Mouse (Mus musculus) midbrain, embryonic 11.5 days (tissue): ENCODE data around the gene Zfp385a. TPM values are rescaled to one million over a fixed set of nuclear protein-coding genes. Genes with fewer than 3 reads are reported as not detected.

ENCODE experiments used
- ATAC-seq: fragments of 200-750 bp; cut with Nextera tagmentation; 2 replicates; pipeline ENCODE4 v1.8.0; 2017; ENCODE audit warnings: moderate TSS enrichment, moderate library complexity; ENCODE audit not compliant: low FRiP score
- DNase-seq: peaks from one replicate; pipeline ENCODE4 v3.0.0; 2015; ENCODE audit warnings: low spot score; ENCODE audit errors: missing footprints
- H3K27ac ChIP-seq: fragments of 300-500 bp; sonication (generic); 2 replicates; pipeline ENCODE4 v1.5.1; 2014; ENCODE audit warnings: low read depth, low read length
- H3K27me3 ChIP-seq: fragments of 300-500 bp; sonication (generic); 2 replicates; pipeline ENCODE4 v1.6.1; 2014; ENCODE audit warnings: mild to moderate bottlenecking, low read length, moderate library complexity, mixed read lengths; ENCODE audit not compliant: control insufficient read depth, insufficient read depth
- H3K36me3 ChIP-seq: fragments of 300-500 bp; sonication (generic); 2 replicates; pipeline ENCODE4 v1.6.1; 2014; ENCODE audit warnings: mild to moderate bottlenecking, low read length, moderate library complexity, mixed read lengths; ENCODE audit not compliant: control insufficient read depth, insufficient read depth
- H3K4me1 ChIP-seq: fragments of 300-500 bp; sonication (generic); 2 replicates; pipeline ENCODE4 v1.6.1; 2014; ENCODE audit warnings: low read length; ENCODE audit not compliant: control insufficient read depth, insufficient read depth
- H3K4me2 ChIP-seq: fragments of 300-500 bp; sonication (generic); 2 replicates; pipeline ENCODE4 v1.6.1; 2014; ENCODE audit warnings: mild to moderate bottlenecking, moderate library complexity
- H3K4me3 ChIP-seq: fragments of 300-500 bp; sonication (generic); 2 replicates; pipeline ENCODE4 v1.5.1; 2014; ENCODE audit warnings: low read depth, low read length
- H3K9ac ChIP-seq: fragments of 300-500 bp; sonication (generic); 2 replicates; pipeline ENCODE4 v1.6.1; 2014; ENCODE audit warnings: low read length
- H3K9me3 ChIP-seq: fragments of 300-500 bp; sonication (generic); 2 replicates; pipeline ENCODE4 v1.6.1; 2016; ENCODE audit warnings: low read length; ENCODE audit not compliant: control insufficient read depth
- WGBS: fragments of 180-500 bp; shearing (Covaris S2); extraction: QIAGEN DNeasy Blood & Tissue Kit; methylation state at CpG from one replicate; pipeline ENCODE4 v1.1.7; 2014; 5-methylcytosine and 5-hydroxymethylcytosine counted together
- polyA plus RNA-seq: library from polyadenylated mRNA; unstranded; fragments of >200 nt; fragmentation: Nextera tagmentation; extraction: Ambion mirVana; gene quantifications from 2 replicates; pipeline ENCODE4 v1.2.1, GENCODE M21; 2014

Gene Zfp385a
- polyA plus RNA-seq, 1 experiment from 2014 or later = 24.3 TPM

DNA sequence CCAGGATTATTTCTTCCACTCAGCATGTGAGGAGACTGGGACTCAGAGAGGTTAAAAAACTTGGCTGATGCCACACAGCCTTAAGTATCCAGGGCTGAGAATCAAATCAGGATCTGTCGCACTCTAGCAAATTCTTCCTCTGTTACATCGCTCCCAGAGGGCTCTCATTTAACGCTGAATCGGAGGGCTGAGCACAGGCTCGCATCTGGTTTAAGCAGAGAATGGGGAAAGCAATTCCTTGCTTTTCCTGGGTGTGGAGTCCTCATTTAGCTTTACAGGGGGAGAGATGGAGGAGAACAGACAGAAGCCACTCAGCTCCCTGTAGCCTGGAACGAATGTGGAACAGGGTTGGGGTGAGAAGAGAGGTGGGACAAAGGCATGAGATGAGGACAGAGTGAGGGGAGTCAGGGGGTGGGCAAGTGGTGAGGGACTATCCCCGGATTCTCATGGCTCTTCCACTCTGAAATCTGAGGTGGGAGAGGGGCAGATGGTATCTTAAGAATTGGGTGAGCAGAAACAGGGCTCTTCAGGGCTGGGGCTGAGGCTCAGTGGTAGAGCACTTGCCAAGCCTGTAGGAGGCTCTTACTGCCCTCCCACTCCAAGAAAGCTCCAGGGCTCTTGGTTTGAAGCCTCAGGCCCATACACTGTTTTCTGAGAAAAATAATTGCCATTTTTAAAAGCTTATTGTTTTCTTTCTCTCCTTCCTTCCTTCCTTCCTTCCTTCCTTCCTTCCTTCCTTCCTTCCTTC is 4.2 kb downstream of the Zfp385a start:
- WGBS = 29% methylated on average over 7 of the region's 7 CpGs
- no peak for ATAC-seq

DNA sequence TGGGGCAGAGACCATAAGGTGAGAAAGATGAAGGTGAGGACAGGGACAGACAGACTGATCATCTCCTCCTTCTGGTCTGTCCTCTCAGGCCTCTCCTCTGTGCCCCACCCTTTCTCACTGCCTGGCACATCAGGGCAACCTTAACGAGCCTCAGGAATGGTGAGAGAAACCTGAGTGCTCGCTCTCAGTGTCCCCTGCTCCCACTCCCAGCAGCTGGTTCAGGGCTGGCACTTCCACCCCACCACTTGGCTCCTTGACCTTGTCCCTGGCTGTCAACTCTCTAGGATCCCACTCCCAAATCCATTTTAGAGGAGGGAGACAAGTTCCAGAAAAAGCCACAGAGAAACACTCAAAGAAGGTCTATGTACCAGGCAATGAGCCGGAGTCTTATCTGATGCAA is 4.9 kb downstream of the Zfp385a start:
- DNase-seq = peak; percentile 84
- H3K4me1 ChIP-seq = peaks cover 42% of the 10 kb centered on the region
- no peak overlapping the region for H3K9ac ChIP-seq
- no peak overlapping the region for H3K4me2 ChIP-seq
- peaks cover 4% of the 10 kb centered on the region; the same call in 1 of the 2 replicates for H3K27me3 ChIP-seq
- H3K9me3 ChIP-seq = no peaks in the 10 kb centered on the region
- ATAC-seq = no peak
- 62% methylated on average over 3 of the region's 3 CpGs for WGBS
- no peak overlapping the region for H3K27ac ChIP-seq
- H3K4me3 ChIP-seq = no peak overlapping the region
- no peaks in the 10 kb centered on the region for H3K36me3 ChIP-seq

More for the DNA sequence above, 4.2 kb downstream of the Zfp385a start:
- Histone ChIP-seq H3K9me3 (no peaks in the 10 kb centered on the region), H3K9ac (no peak overlapping the region), H3K4me3 (no peak overlapping the region), H3K27me3 (peaks cover 6% of the 10 kb centered on the region; the same call in 1 of the 2 replicates), H3K4me1 (peaks cover 43% of the 10 kb centered on the region), H3K4me2 (no peak overlapping the region), H3K27ac (0 out of 2 replicates have a peak overlapping the region, but pooled peaks have one; percentile 9), H3K36me3 (no peaks in the 10 kb centered on the region)
- no peak for DNase-seq

DNA sequence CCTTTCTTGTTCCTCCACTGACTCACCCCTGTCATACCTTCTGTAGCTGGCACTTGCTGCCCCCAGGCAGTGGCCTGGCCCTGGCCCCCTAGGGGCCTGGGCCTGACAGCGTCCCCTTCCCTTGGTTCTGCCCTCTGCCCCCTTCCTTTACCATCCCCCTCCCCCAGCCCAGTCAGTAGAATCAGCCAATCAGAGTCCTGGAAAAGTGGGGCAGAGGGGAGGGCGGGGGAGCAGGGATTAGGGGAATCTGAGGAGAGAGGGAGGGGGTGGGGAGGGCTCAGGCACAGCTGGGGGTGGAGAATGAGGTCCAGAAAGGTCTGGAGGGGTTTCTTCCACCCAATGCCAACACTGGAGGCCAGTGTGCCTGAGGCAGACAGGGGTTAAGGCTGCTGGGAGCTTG is 5.7 kb downstream of the Zfp385a start:
- WGBS = 0% methylated on average over 2 of the region's 2 CpGs
- ATAC-seq = peak; percentile 81
- Histone ChIP-seq H3K4me2 (peak overlapping the region; percentile 19; the same call in 1 of the 2 replicates), H3K27ac (peak overlapping the region; percentile 65; the same call in 1 of the 2 replicates), H3K9me3 (no peaks in the 10 kb centered on the region), H3K4me3 (no peak overlapping the region), H3K36me3 (no peaks in the 10 kb centered on the region), H3K4me1 (peaks cover 39% of the 10 kb centered on the region), H3K27me3 (peaks cover 3% of the 10 kb centered on the region; the same call in 1 of the 2 replicates), H3K9ac (peak overlapping the region; percentile 40; the same call in 1 of the 2 replicates)
- peak; percentile 93 for DNase-seq

DNA sequence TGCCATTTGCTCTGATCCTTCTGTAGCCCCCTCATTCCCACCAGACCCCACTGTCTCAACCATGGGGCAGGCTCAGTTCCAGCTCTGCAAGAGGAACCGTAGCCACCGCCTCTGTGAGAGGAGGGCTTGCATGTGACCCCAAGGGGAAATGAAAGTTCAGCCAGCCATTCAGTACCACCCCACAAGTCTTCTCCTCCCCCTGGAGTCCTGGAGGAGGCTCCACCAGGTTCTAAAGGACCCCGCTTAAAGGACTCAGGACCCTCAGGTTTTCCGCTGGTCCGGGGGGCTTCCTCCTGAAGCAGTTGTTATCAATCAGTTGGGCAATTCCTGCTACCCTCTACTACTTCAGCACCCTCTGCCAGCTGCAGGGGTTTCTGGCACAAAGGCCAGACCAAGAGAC is 6.2 kb downstream of the Zfp385a start:
- Histone ChIP-seq H3K4me2 (peak overlapping the region; percentile 19; the same call in 1 of the 2 replicates), H3K4me3 (no peak overlapping the region), H3K27ac (peak overlapping the region; percentile 65), H3K36me3 (no peaks in the 10 kb centered on the region), H3K27me3 (no peaks in the 10 kb centered on the region; the same call in 1 of the 2 replicates), H3K9me3 (no peaks in the 10 kb centered on the region), H3K4me1 (peaks cover 34% of the 10 kb centered on the region), H3K9ac (peak overlapping the region; percentile 40; the same call in 1 of the 2 replicates)
- no peak for DNase-seq
- 16% methylated on average over 5 of the region's 5 CpGs for WGBS
- peak; percentile 17; the same call in 1 of the 2 replicates for ATAC-seq

DNA sequence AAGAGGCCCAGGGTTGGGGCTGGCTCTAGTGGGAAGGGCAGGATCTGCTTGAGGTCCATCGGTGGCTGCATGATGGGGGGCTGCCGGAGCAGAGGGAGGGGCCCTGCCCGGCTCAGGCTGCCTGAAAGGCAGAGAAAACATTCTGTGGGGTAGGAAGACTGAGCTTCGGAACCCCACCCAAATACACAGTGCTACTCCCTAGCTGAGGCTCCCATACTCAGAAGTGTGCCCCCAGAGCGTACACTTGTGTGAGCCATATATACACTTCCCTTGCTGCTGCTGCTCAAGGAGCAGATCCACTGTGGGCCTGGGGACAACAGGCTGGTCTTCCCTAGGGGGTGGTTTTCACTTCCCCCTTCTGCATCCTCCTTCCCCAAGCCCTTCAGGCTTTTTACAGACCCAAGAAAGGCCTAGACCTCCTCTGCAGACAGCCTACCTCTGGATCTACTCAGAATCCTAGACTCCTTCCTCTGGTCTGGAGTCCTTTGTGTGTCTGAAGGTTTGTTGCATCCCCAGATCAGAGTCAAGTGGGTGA is 6.7 kb downstream of the Zfp385a start:
- peak overlapping the region; percentile 65 for H3K27ac ChIP-seq
- WGBS = 49% methylated on average over 5 of the region's 5 CpGs

DNA sequence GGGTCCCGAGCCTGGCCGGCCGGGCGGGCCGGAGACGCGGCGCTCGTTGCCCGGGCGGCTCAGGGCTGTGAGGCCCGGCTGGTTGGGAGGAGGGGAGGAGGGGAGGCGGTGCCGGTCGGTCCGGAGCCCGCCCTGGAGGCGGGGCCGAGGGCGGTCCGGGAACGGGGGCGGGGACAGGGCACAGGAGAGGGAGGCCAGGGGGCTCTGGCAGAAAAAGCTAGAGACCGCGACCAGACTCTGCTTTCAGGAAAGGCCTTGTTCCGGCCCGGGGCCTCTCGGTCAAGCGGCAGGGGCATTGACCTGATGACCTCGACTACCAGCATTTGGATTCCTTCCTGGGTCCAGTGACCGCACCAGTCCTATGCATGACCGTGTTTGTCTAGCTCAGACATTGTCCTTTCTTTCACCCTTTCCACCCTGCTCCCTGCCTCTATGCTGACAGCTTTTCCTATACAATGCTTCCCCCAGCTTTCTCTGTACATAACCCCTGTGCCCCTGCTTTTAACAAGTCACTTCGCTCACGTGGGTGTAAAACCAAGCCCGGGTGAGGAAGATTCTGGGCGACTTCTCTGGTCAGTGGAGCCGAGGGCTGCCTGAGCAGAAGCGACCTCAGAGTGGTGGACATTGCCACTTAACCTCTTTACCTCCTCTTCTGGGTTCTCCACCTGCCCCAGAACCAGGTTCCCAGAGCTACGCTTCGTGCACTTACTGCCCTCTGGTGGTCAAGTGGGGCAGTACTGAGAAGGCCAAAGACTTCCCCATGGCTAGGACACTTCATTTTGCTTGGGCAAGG is 16.2 kb downstream of the Zfp385a start:
- DNase-seq = peak; percentile 98
- peak overlapping the region; percentile 78 for H3K9ac ChIP-seq
- ATAC-seq = peak; percentile 97
- no peaks in the 10 kb centered on the region for H3K9me3 ChIP-seq
- peak overlapping the region; percentile 78 for H3K4me3 ChIP-seq
- peak overlapping the region; percentile 81 for H3K4me2 ChIP-seq
- H3K36me3 ChIP-seq = no peaks in the 10 kb centered on the region
- H3K4me1 ChIP-seq = peaks cover 19% of the 10 kb centered on the region
- H3K27me3 ChIP-seq = no peaks in the 10 kb centered on the region
- peak overlapping the region; percentile 69 for H3K27ac ChIP-seq
- WGBS = under 1% methylated on average over 37 of the region's 40 CpGs

More for the DNA sequence above, 6.7 kb downstream of the Zfp385a start:
- no peak overlapping the region for H3K4me3 ChIP-seq
- no peak overlapping the region for H3K4me2 ChIP-seq
- no peaks in the 10 kb centered on the region; the same call in 1 of the 2 replicates for H3K27me3 ChIP-seq
- no peaks in the 10 kb centered on the region for H3K36me3 ChIP-seq
- ATAC-seq (no peak), DNase-seq (no peak)
- peaks cover 34% of the 10 kb centered on the region for H3K4me1 ChIP-seq
- peak overlapping the region; percentile 40; the same call in 1 of the 2 replicates for H3K9ac ChIP-seq
- no peaks in the 10 kb centered on the region for H3K9me3 ChIP-seq

DNA sequence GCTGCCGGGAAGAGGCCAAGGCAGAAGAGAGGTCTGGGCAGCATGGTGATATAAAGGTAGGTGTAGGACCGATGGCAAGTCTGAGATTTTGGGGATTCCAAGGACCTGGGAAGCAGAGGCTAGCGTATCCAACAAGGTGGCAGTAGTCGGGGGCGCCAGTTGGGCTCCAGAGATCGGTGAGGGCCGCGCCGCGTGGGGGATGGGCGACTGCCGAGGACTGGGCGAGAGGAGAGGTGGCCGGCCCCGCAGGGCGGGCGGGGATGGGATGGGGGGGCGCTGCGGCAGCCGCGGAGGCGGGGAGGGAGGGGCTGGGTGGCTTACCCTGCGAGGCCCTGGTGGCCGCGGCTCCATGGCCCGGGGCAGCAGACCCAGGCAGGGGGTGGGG is 16.8 kb downstream of the Zfp385a start:
- peak overlapping the region; percentile 62; the same call in 1 of the 2 replicates for H3K27ac ChIP-seq
- H3K4me1 ChIP-seq = peaks cover 19% of the 10 kb centered on the region
- H3K27me3 ChIP-seq = no peaks in the 10 kb centered on the region
- peak overlapping the region; percentile 78 for H3K9ac ChIP-seq
- H3K4me3 ChIP-seq = peak overlapping the region; percentile 78
- 0% methylated on average over 16 of the region's 26 CpGs for WGBS
- H3K36me3 ChIP-seq = no peaks in the 10 kb centered on the region
- DNase-seq (no peak), ATAC-seq (peak; percentile 81; the same call in 1 of the 2 replicates)
- H3K4me2 ChIP-seq = peak overlapping the region; percentile 81
- no peaks in the 10 kb centered on the region for H3K9me3 ChIP-seq

DNA sequence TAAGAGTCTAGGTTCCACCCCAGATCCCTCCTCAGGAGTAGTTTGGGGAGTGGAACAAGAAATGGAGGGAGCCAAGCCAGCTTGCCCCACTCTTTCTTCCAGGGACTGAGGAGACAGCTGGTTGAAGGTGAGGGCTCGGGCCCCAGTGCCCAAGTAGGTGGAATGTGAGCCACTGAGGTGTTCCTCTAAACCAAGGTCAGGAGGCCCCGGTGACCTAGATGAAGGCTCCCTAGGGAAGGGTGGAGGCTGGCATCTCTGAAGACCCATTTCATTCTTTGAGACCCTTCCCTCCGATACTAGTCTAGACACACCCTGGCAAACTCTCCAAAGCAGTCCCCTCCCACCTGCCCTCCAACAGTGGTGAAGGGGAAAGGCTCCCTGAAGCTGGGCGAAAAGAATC is 17.5 kb downstream of the Zfp385a start:
- ATAC-seq = no peak
- Histone ChIP-seq H3K9ac (peak overlapping the region; percentile 78), H3K4me1 (peaks cover 19% of the 10 kb centered on the region), H3K36me3 (0 out of 2 replicates have a peak, but pooled peaks cover 2% of the 10 kb centered on the region), H3K27me3 (no peaks in the 10 kb centered on the region), H3K4me2 (peak overlapping the region; percentile 81), H3K27ac (no peak overlapping the region), H3K9me3 (no peaks in the 10 kb centered on the region), H3K4me3 (peak overlapping the region; percentile 78)
- 52% methylated on average over 4 of the region's 4 CpGs for WGBS
- DNase-seq = peak; percentile 85
